Mouse (Mus musculus): ENCODE measurements around the gene Emid1.

DNA sequence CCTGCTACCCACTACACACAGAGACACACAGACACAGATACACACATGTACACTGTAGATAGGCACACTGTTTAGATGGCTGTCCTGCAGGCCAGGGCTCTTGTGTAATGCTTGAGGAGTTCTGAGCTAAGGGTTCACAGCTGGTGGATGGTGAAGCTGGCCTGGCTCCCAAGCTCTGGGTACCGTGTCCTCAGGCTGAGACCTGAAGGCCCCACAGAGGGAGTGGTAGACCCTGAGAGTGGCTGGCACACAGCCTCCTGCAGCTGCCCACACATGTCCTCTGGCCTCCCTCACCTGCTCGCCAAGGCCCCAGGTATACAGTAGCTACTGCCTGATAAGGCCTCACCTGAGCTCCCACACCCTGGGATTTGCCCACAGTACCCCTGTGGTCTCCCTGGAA, 10.1 kb downstream of the Emid1 start:
- TF ChIP-seq CTCF (IDR thresholded peaks at IDR 0.05; ENCODE audit: low read depth, low read length) (no peak), POLR2AphosphoS5 (IDR thresholded peaks at IDR 0.05; ENCODE audit: insufficient replicate concordance, low read depth, low read length) (no peak)

Measured in G1E (cell line).